Mouse (Mus musculus) liver, embryonic 11.5 days (tissue): ENCODE measurements around the gene Smtn. TPM values are rescaled to one million over a fixed set of nuclear protein-coding genes. Genes with fewer than 3 reads are reported as not detected.

Source experiments
- ATAC-seq: fragments of 200-750 bp; cut with Nextera tagmentation; replicated peaks from 2 replicates; pipeline ENCODE4 v1.8.0; 2017; ENCODE audit warnings: moderate number of reproducible peaks, mild to moderate bottlenecking, moderate TSS enrichment, moderate library complexity; ENCODE audit not compliant: low FRiP score
- DNase-seq: peaks from one replicate; pipeline ENCODE4 v3.0.0-alpha.2; 2017; ENCODE audit warnings: low spot score
- H3K27ac ChIP-seq: fragments of 300-500 bp; sonication (generic); 2 replicates; pipeline ENCODE4 v1.5.1; 2014; ENCODE audit warnings: mild to moderate bottlenecking, low read depth, low read length, control low read depth
- H3K27me3 ChIP-seq: fragments of 300-500 bp; sonication (generic); replicated peaks from 2 replicates; pipeline ENCODE4 v1.6.1; 2014; ENCODE audit warnings: low read length, mixed read lengths; ENCODE audit not compliant: control insufficient read depth, insufficient read depth
- H3K36me3 ChIP-seq: fragments of 300-500 bp; sonication (generic); 2 replicates; pipeline ENCODE4 v1.6.1; 2014; ENCODE audit warnings: mild to moderate bottlenecking, low read length, moderate library complexity, mixed read lengths; ENCODE audit not compliant: control insufficient read depth, insufficient read depth
- H3K4me1 ChIP-seq: fragments of 300-500 bp; sonication (generic); replicated peaks from 2 replicates; pipeline ENCODE4 v1.6.1; 2014; ENCODE audit warnings: low read length, mixed read lengths; ENCODE audit not compliant: control insufficient read depth, insufficient read depth
- H3K4me2 ChIP-seq: fragments of 300-500 bp; sonication (generic); 2 replicates; pipeline ENCODE4 v1.6.1; 2014; ENCODE audit warnings: mild to moderate bottlenecking, control low read depth, moderate library complexity
- H3K4me3 ChIP-seq: fragments of 300-500 bp; sonication (generic); 2 replicates; pipeline ENCODE4 v1.5.1; 2014; ENCODE audit warnings: low read depth, low read length, control low read depth
- H3K9ac ChIP-seq: fragments of 300-500 bp; sonication (generic); 2 replicates; pipeline ENCODE4 v1.6.1; 2014; ENCODE audit warnings: low read depth, low read length, control low read depth
- H3K9me3 ChIP-seq: fragments of 300-500 bp; sonication (generic); 2 replicates; pipeline ENCODE4 v1.6.1; 2016; ENCODE audit warnings: low read length, inconsistent platforms, mixed read lengths; ENCODE audit not compliant: control insufficient read depth
- WGBS: fragments of 180-500 bp; shearing (Covaris S2); extraction: QIAGEN DNeasy Blood & Tissue Kit; methylation state at CpG from one replicate; pipeline ENCODE4 v1.1.7; 2014; 5-methylcytosine and 5-hydroxymethylcytosine counted together
- polyA plus RNA-seq: library from polyadenylated mRNA; unstranded; fragments of >200 nt; fragmentation: Nextera tagmentation; extraction: Ambion mirVana; gene quantifications from 2 replicates; pipeline ENCODE4 v1.2.1, GENCODE M21; 2014

Gene Smtn
- polyA plus RNA-seq, 1 experiment from 2014 or later = 29.3 TPM

DNA sequence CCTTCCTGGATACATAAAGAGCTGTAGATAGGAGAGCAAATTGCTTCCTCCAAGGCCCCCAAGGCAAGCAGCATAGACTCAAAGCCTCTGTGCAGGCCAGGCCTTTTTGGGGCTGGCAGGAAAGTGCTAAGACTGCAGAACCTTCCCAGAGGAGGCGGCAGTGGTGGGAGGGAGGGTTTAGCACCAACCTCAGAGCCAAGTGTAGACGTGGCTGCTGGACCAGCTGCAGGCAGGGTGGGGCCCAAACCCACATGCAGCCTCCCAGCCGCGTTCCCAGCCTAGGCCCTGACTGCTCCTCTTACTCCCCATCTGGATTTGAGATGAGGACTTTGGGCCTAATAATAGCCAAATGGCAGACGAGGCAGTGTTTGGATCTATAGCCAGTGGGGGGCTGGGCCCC, 2.6 kb upstream of the Smtn start:
- 51% methylated on average over 5 of the region's 5 CpGs for WGBS
- H3K4me3 ChIP-seq = no peak overlapping the region
- no peak overlapping the region for H3K9ac ChIP-seq

GRCm38 (mm10) chr11:3541932-3542331, 1.5 kb upstream of the Smtn start:
- no peaks in the 10 kb centered on the region for H3K36me3 ChIP-seq
- DNase-seq = no peak
- ATAC-seq = no peak
- no peaks in the 10 kb centered on the region for H3K27me3 ChIP-seq
- H3K4me2 ChIP-seq = no peak overlapping the region
- no peak overlapping the region for H3K27ac ChIP-seq
- no peak overlapping the region for H3K9ac ChIP-seq
- no peaks in the 10 kb centered on the region for H3K9me3 ChIP-seq
- 66% methylated on average over 3 of the region's 3 CpGs for WGBS
- H3K4me3 ChIP-seq = no peak overlapping the region
- peaks cover 9% of the 10 kb centered on the region for H3K4me1 ChIP-seq

More for the DNA sequence above, 2.6 kb upstream of the Smtn start:
- no peak for DNase-seq
- H3K27me3 ChIP-seq = no peaks in the 10 kb centered on the region
- no peak overlapping the region for H3K27ac ChIP-seq
- H3K4me1 ChIP-seq = peaks cover 4% of the 10 kb centered on the region; the same call in 1 of the 2 replicates
- no peak for ATAC-seq
- H3K4me2 ChIP-seq = no peak overlapping the region
- H3K9me3 ChIP-seq = no peaks in the 10 kb centered on the region
- no peaks in the 10 kb centered on the region for H3K36me3 ChIP-seq

DNA sequence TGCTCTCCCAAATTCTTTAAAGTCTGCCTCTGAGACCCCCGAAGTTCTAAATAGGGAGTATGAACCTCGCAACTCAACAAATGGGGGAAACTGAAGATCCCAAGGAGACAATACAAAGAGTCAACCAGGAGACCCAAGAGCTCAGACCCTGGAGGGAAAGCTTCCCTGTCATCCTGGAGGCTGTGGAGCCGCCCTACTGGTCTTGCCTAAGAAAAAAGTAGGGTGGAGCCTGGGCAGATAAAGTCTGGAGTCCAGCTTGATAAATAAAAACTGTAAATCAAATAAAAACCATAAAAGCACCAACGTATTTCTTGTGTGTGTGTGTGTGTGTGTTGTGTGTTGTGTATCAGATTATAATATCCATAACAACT, 601 bp downstream of the Smtn start:
- ATAC-seq = no peak
- Histone ChIP-seq H3K4me1 (peaks cover 19% of the 10 kb centered on the region), H3K4me2 (peak overlapping the region; percentile 76), H3K27ac (no peak overlapping the region), H3K4me3 (peak overlapping the region; percentile 55), H3K36me3 (no peaks in the 10 kb centered on the region), H3K9ac (no peak overlapping the region), H3K9me3 (no peaks in the 10 kb centered on the region), H3K27me3 (no peaks in the 10 kb centered on the region)
- WGBS = 67% methylated on average over 4 of the region's 4 CpGs
- no peak for DNase-seq

DNA sequence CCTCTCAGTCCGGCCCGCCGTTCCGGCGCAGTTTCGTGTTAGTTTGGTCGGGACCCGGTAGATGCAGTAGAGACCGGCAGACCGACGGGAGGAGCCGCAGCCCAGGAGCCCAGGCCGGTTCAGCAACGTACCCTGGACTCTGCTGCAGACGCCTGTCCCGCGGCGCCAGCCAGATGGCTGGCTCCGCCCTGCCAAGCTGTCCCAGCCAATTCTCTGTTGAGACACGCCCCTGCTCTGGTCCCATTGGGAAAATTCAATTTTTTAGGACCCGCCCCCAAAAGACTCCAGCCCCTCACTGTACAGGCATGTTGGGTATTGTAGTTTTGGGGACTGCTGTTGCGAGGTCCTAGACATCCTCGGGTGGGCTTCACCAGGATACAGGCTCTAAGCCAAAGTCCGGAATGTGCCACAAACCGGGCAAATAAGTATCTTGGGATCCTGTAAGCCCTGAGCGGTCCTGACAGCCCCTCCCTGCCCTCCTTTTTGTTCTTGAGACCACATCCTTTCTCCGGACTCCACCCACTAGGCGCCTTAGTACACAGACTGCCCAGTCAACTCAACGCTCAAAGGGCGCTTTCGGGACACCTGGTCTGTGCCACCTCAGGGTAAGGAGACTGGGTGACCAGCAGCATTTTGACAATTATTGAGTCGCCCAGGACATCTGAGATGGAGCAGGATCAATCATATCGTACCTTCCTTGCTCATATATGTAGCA, 1.1 kb downstream of the Smtn start:
- Histone ChIP-seq H3K9me3 (no peaks in the 10 kb centered on the region), H3K36me3 (no peaks in the 10 kb centered on the region), H3K4me1 (peaks cover 19% of the 10 kb centered on the region), H3K4me2 (peak overlapping the region; percentile 76), H3K27ac (no peak overlapping the region), H3K4me3 (peak overlapping the region; percentile 55), H3K9ac (peak overlapping the region; percentile 61), H3K27me3 (no peaks in the 10 kb centered on the region)
- peak; percentile 82 for DNase-seq
- peak; percentile 89 for ATAC-seq
- 3% methylated on average over 33 of the region's 33 CpGs for WGBS

DNA sequence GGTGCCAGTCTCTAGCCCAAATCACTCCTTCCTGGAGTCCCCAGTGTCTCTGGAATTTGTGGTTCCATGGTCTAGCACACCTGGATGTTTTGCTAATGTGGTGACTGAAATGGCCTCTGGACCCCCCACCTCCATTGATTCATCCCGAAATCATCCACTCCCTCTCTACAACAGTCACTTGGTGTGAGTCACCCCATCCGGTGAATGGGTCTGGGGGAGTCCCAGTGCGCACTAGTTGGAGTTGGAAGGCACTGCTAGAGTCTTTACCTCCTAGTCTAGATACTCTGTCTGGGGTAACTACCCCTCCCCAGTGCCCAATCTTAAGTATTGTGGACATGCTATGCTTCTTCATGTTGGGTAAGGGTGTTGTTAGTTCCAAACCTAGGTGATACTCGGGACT, 2.1 kb downstream of the Smtn start:
- no peaks in the 10 kb centered on the region for H3K9me3 ChIP-seq
- ATAC-seq (no peak), DNase-seq (no peak)
- peak overlapping the region; percentile 76 for H3K4me2 ChIP-seq
- H3K9ac ChIP-seq = peak overlapping the region; percentile 61
- peak overlapping the region; percentile 55 for H3K4me3 ChIP-seq
- no peak overlapping the region for H3K27ac ChIP-seq
- H3K4me1 ChIP-seq = peaks cover 19% of the 10 kb centered on the region
- H3K27me3 ChIP-seq = no peaks in the 10 kb centered on the region
- 56% methylated on average over 4 of the region's 4 CpGs for WGBS
- H3K36me3 ChIP-seq = no peaks in the 10 kb centered on the region; the same call in 1 of the 2 replicates

- Histone ChIP-seq H3K4me3 (peak overlapping the region; percentile 55; the same call in 1 of the 2 replicates), H3K36me3 (peaks cover 2% of the 10 kb centered on the region; the same call in 1 of the 2 replicates), H3K27me3 (no peaks in the 10 kb centered on the region), H3K4me1 (peaks cover 19% of the 10 kb centered on the region), H3K9me3 (no peaks in the 10 kb centered on the region), H3K9ac (no peak overlapping the region), H3K27ac (no peak overlapping the region), H3K4me2 (peak overlapping the region; percentile 76)
- no peak for DNase-seq
- 82% methylated on average over 3 of the region's 3 CpGs for WGBS
- ATAC-seq = no peak
These were observed 2.7 kb downstream of the Smtn start for GRCm38 (mm10) chr11:3537711-3538110.

- no peak for ATAC-seq
These were observed 3.6 kb downstream of the Smtn start for GRCm38 (mm10) chr11:3536745-3537333.

GRCm38 (mm10) chr11:3536082-3536481, 4.3 kb downstream of the Smtn start:
- H3K4me2 ChIP-seq = peak overlapping the region; percentile 81
- peak overlapping the region; percentile 56 for H3K4me3 ChIP-seq
- peak overlapping the region; percentile 66 for H3K9ac ChIP-seq
- ATAC-seq (no peak), DNase-seq (no peak)
- H3K27me3 ChIP-seq = no peaks in the 10 kb centered on the region
- H3K36me3 ChIP-seq = peaks cover 7% of the 10 kb centered on the region; the same call in 1 of the 2 replicates
- H3K4me1 ChIP-seq = peaks cover 19% of the 10 kb centered on the region
- 48% methylated on average over 5 of the region's 5 CpGs for WGBS
- peak overlapping the region; percentile 72 for H3K27ac ChIP-seq
- no peaks in the 10 kb centered on the region for H3K9me3 ChIP-seq

More at GRCm38 (mm10) chr11:3536745-3537333, 3.6 kb downstream of the Smtn start:
- Histone ChIP-seq H3K4me3 (no peak overlapping the region), H3K27me3 (no peaks in the 10 kb centered on the region), H3K9ac (no peak overlapping the region), H3K9me3 (no peaks in the 10 kb centered on the region), H3K4me2 (peak overlapping the region; percentile 81; the same call in 1 of the 2 replicates), H3K27ac (no peak overlapping the region), H3K4me1 (peaks cover 19% of the 10 kb centered on the region), H3K36me3 (peaks cover 7% of the 10 kb centered on the region; the same call in 1 of the 2 replicates)
- WGBS = 94% methylated on average over 5 of the region's 5 CpGs
- no peak for DNase-seq
